Mouse (Mus musculus): Measurements from ENCODE around the gene Fam222b.

DNA sequence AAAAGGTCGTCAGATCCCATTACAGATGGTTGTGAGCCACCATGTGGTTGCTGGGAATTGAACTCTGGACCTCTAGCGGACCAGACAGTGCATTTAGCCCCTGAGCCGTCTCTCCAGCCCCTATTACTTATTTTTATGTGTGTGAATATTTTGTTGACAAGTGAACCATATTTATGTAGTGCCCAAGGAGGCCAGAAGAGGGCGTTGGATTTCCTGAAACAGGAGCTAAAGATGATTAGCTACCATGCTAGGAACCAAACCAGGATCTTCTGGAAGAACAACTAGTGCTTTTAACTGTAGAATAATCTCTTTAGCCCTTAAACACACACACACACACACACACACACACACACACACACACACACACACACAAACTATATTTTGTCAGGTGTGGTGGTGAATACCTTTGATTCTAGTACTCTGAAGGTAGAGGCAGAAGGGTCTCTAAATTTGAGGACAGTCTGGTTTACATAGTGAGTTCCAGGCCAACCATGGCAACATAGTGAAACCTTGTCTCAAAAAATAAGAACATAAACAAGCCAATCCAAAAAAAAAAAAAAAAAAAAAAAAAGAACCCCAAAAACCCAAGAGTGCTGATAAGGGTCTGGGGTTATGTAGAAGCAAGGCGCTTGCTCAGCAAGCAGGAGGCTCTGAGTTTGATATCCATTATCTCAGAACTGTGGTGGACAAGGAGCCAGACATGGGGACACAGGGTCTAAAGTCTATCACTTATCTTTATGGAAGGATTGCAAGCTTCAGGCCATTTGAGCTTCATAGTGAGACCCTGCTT, 8.7 kb downstream of the Fam222b start:
- TF ChIP-seq CTCF (IDR thresholded peaks at IDR 0.05; ENCODE audit: low read depth) = peak; percentile 10
- no peak for TF ChIP-seq EP300 (IDR thresholded peaks at IDR 0.05; ENCODE audit: low read depth)
